Mouse (Mus musculus) c-Kit-positive CD71-negative TER-119-negative erythroid progenitor cells, embryonic 14.5 days (primary cell): ENCODE measurements around the gene Ern1.
A peak's percentile ranks its signal among the peaks of the same experiment; 100 is the strongest.
"Not testable (repeated sequence)": the region's sequence is repeated elsewhere in the genome, so short reads cannot be mapped to it uniquely, and the experiment has no call there.

Source experiments
- DNase-seq: peaks from one replicate; pipeline ENCODE4 v3.0.0-alpha.2; 2013; ENCODE audit warnings: low read depth

Gene Ern1

DNA sequence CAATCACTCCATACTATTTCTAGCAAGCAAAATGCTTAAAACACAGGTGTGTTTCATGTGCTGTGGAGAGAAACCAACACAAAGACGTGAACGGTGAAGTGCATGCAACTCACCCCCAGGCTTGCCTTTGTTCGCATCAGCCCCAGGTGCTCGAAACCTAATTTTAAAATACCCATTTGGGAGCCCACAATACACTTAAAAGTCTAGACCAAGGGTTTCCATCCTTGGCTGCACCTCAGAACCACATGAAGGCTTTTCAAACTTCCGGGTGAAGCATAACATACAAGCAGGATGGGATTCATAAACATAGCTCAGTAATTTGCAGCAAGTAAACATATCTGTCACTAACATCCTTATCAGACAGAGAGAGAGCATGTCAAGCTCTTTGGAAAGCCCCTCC is 57.3 kb downstream of the Ern1 start:
- DNase-seq = no peak

DNA sequence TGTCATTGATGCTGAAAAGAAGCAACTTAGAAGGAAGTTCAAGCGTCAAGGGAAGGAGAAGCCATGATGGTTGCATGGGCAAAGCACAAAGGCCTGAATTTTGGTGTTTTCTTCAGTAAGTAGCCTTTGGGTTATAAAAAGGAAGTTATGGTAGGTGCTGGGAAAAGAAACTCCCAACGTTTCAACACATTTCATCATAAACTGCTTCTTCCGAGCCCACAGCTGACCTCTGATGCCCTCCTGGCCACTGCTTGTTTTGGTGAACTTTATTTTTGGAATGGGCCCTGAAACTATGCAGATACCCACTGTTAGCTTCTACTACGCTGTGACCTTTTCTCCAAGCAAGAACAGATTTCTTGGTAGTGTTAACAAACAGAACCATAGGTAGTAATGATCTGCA is 58.0 kb downstream of the Ern1 start:
- no peak for DNase-seq

DNA sequence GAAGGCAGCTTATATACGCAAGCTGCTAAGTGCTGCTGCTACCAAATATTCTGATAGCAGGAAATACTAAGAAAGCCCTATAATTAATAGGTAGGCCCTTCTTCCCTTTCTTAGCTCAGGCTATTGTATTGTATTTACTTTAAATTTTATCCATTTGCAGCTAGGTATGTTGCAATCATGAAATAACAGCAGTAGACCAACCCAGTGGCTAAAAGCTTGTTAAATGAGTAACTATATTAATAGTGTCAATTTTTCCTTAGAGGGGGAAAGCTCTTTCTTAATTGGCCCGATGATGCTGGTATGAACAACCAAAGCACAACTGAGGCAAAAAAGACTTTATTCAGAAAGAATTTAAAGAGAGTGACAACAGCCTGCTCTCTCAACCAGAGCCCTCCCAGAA is 59.1 kb downstream of the Ern1 start:
- DNase-seq = no peak

DNA sequence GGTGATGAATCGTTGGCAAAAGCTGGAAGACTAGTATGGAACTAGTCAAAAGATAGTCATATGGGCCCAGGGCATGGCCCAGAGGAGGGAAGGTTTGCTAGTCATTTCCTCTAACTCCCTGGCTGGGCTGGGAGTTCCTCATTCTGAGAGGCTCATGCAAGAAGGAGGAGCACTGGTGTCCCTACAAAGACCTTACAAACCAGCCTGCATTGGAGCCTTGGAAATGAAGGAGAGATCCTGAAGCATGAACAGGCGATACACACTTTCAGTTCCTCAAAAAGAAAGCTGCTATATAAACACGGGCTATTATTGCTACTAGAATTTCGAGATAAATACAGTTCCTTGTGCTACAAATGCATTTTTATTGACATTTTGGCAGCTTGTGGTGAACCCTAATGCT is 59.5 kb downstream of the Ern1 start:
- DNase-seq = no peak

DNA sequence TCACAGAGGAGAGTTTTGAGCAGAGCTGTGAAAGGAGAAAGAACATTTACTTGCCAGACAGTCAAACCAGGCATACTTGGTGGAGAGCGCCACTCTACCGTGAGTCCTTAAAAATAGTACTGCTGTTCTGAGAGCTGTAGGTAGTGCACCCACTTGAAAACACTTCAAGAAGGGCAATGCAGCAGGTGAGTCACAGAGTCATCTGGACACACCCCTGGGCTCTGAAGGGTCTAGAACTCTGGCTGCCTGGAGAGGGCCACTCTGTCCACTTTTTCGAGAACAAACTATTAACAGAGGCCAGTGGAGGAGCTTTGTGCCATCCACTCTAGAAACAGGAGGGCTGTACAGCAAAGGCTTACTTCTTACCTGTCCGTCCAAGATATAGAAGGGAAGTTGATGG is 61.2 kb downstream of the Ern1 start:
- no peak for DNase-seq

DNA sequence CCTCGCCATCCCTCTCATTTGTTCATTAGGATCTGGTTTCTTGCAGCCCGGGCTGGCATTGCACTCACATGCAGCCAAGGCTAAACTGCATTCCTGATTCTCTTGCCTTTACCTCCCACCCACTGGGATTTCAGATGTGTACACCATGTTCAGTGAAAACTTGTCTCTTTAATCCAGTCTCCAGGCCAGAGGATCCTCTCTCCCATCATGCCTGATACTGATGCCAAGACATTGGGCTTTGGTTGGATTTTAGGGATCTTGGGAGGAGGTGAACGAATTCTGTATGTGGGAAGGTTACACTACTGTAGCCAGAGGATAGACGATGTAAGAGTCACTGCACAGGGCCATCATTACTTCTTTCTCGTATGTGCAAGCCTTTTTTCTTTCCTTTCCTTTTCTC is 62.5 kb downstream of the Ern1 start:
- DNase-seq = no peak

DNA sequence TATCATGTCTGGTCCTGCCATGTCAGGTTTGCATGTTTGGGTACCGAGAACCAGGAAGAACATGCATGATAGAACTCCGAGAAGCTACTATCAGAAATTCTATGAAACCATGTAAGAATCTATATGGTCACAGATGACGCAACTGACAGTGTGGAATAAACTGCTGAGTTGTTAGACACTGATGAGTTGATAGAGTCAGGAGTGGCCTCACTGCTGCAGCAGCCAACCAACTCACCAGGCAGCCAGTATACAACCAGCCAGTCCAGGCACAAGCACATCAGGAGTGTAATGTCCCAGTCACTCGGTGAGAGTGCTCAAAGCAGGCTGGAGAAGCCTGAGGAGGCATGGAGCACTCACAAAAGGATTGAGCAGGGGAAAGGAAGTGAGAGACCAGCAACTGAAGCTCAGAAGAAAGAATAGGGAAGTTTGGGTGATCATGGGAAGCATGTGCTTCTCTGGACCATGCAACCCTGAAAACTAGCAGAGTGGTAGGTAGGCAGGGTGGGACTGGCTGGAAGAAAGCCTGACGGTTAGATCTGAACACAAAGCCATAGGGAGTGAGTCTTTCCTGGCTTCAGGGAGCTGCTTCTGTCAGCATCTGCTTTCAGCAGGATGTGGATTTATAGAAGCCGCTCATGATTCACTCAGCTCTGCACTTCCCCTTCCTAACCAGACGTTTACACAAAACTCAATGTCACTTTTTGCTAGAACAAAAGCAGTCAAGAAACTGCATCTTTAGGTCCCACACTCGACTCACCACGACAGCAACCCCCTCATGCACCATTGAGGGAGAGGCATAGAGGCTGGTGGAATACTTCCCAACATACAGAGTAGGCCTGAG is 68.2 kb downstream of the Ern1 start:
- DNase-seq = no peak

DNA sequence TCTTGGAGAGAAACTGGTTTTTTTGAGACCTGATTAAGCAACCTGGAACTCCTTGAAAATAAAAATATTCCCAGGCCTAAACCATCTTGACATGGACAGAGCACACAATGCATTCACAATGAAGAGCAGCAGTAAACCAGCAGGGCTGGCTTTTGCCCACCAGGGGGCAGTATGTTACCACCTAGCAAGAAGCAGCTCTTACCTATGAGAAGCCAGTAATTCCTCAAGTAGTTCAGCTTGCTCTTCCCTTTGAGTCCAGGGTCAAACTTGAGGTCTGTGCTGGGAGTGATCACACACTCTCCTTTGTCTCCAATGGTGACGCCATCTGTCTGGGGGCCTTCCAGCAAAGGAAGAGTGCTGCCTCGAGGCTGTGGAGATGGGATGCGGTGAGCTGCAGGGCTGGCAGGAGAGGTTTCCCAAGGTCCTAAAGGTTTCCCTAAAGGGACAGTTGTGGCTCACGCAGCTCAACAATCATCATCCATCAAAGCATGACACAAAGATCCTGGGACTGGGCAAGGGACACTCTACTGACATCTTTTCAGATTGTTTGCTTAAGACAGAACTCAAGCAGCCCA is 68.9 kb downstream of the Ern1 start:
- peak; percentile 85 for DNase-seq

DNA sequence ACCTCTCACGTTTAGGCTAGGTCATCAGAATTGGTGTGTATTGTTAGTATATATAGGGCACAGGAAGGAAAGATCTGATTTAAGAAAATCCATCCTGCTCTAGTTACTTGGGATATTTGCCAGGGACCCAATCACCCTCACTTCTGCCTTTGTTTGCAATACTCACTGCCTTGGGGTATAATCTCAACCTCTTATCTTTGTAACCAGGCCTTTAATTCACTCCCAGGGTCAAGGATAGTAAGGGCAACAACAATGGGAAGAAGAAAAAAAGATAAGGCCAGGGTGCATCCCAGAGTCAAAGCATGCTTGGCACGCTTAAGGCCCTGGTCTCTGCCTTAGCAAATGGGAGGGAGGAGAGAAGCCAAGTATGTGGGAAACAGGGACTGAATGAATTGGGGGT is 69.8 kb downstream of the Ern1 start:
- no peak for DNase-seq

DNA sequence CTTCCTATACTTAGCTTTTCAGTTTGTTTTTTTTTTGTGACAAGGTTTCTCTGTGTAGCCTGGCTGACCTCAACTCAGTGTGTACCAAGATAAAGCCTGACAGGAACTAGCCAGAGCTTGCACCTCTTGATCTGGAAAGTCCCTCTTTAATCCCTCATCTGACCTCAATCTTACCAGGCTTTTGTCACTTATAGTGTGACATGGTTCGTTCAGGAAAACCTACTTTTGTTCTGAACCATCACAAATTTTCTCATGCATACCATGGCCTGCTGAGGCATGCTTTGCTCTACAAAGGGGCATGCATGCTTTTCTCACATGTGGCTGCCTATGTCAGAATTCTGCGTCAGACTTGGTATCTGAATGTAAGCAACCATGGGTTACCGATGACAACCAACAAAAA is 71.3 kb downstream of the Ern1 start:
- DNase-seq = no peak

DNA sequence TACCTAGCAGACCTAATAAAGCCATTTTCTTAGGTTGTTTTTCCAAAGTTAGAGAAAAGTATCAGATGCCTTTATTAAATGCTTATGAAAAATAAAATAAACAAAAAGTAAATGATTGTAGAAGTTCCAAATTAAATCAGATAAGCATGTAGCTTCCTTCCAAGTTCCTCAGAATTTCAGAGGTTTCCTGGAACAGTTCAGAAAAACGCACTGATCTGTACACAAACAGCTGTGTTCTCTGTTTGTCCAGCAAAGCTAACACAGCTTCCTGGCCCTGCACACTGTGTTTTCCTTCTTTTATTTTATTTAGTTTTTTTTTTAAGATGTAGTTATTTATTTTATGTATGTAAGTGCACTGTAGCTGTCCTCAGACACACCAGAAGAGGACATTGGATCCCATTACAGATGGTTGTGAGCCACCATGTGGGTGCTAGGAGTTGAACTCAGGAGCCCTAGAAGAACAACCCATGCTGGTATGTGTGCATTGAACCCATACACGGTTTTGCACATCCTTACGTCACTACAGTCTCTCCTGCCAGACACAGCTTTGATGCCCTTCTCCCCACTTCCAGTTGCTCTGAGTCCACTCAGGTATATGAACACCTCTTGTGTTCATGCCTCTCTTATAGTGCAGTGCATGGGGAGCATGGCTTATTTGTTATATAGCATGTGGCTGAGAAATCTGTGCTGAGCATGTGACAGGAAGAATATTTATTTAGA is 74.9 kb downstream of the Ern1 start:
- no peak for DNase-seq

DNA sequence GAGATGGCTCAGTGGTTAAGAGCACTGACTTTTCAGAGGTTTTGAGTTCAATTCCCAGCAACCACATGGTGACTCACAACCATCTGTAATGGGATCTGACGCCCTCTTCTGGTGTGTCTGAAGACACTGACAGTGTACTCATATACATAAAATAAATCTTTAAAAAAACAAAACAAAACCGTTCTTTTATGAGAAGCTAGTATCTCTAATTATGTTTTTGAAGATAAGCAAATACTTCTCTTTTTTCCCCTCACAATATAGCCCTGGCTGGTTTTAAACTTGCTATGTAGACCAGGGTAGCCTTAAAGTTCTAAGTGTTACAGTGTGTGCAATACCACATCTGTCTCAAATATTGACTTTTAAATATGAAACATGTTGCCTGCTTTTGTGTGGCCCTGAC is 76.5 kb downstream of the Ern1 start:
- no peak for DNase-seq

DNA sequence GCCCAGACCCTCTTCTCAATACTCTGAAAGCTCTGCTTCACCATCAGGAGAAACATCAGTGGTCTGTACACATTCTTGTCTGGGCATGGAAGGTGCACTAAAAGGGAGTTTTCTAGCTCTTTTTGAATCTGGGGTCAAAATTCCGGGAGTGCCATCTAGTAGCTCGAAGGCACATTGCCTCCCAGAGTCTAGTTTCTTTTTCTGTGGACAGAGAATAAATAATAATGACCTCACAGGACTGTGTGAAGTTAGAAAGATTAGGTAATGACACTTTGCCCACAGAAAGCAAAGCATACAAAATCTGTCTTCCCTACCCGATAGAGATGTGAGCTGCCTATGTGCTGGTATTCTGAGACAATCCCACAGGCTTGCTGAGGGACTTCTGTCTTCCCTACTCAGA is 77.1 kb downstream of the Ern1 start:
- no peak for DNase-seq

DNA sequence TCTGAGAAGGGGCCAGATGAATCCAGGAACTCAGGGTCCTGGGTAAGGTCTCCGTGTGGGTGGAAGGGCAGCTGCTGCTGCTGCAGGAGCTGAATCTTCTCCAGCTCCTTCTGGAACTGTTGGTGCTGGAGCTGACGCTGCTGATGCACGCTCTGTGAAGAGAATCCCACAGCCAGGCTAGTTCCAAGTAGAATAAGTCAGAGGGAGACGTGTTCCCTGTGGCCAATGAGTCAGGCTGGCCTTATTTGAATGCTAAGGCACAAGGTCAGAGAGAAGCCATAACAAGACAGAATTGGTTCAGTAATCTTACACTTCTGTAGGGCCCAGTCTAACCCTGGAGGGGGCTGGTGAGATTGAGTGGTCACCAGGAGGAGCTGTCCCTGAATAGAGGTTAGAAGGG is 77.6 kb downstream of the Ern1 start:
- no peak for DNase-seq

DNA sequence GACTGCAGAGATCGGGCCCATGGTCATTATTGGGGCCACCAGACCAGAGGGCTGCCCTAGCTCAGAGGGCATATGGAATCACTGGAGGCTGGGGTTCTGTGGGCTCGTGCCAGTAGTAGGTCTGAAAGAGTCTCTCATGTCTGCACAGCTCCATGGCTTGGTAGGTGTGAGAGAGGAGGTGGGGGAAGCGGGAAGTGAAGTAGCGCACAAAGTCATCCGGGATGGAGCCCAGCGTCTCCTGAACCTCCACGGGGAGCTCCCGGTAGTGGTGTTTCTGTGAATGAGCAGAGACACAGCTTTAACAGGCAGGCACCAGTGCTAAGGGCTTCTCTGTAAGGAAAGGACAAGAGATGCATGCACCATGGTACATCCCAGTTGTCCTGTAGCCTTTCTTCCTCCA is 89.2 kb downstream of the Ern1 start:
- DNase-seq = no peak

DNA sequence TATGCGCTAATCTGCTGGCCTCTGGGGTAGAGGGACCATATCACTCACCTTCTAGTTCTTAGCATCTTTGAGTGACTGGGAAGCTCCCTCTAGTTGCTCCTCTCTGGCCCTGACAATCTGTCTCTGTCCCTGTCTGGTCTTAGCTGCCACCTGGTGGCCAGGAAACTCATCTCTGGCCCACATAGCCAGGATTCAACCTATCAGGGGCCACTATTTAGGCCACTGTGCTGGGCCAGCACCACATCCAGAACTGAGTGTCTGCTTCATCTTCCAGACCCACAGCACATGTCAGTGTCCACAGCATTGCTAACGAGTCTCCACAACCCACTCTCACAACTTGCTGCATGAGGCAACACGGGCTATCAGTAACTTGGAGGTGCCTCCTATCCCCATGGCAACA is 90.0 kb downstream of the Ern1 start:
- no peak for DNase-seq

DNA sequence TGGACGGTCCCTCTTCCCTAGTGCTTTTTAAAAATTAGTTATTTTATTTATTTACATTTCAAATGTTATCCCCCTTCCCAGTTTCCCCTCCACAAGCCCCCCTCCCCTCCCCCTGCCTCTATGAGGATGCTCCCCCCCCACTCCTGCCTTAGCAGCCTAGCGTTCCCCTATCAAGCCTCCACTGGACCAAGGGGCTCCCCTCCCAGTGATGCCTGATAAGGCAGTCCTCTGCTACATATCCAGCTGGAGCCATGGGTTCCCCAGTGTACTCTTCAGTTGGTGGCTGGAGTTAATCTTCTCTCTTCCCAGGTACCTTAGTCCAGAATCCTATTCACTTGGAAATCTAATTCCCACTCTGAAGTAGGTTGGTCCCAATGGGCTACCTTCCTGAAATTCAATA is 93.6 kb downstream of the Ern1 start:
- DNase-seq = not testable (repeated sequence)

DNA sequence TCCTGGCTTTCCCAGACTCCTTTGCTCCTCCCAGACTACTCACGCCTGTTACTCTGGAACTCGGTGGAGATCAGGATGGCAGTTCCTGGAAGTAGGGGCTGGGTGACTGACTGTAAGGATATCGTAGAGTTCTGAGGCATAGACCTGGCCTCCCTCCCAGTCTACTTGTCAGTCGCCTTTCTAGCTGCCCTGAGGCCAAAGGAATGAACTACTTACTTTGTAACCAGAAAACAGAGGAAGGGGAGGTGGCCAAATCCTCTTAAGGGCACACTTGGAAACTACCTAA is 94.4 kb downstream of the Ern1 start:
- DNase-seq = no peak

DNA sequence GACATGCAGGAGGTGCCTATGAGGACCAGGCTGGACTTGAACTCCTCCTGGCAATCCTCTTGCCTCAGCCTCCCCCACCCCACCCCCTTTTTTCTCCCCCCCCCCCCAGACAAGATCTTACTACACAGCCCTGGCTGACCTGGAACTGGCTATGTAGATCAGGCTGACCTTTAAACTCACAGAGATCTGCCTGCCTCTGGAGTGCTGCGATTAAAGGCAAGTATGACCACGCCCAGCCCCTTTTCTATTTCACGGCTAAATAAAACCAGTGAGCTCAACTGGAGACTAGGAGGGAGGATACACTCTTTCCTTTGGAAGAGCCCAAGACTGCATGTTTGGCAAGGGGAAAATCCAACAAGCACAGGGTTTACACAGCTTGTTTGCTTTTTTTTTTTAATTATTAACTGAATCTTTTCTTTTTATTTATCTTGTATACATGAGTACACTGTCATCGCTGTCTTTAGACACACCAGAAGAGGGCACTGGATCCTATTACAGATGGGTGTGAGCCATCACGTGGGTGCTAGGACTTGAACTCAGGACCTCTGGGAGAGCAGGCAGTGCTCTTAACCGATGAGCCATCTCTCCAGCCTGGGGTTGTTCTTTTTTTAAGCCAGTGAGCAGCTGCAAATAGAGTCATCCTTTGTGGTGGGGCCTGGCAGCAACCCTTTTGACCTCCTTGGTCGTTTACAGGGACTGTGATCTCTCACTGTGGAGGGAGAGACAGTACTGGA is 94.9 kb downstream of the Ern1 start:
- DNase-seq = no peak

DNA sequence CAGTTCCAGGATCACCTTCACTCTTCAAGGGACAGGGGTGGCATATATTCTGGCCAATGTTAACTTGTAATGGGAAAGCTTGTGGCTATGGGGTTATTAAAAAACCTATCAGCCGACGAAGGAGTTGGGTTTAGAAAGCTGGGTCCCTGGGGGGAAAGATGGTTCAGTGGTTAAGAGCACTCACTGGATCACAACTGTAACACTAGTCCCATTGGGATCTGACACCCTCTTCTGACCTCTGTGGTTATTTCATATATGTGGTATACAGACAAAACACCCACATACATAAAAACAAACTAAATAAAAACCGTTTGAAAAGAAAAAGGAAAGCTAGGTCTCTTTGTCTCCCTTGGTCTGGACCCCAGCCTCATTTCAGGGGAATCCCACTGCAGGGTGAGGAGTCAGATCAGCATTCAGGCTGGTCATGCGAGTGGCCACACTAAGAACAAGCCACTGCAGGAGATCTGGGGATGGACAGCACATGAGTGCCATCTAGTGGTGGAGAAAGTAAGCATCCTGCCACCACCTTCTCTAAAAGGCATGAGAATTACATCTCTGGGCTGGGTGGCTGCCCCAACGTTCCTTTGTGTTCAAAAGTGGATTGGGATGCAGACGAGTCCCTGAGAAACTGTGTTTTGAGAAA is 96.0 kb downstream of the Ern1 start:
- DNase-seq = peak; percentile 78

DNA sequence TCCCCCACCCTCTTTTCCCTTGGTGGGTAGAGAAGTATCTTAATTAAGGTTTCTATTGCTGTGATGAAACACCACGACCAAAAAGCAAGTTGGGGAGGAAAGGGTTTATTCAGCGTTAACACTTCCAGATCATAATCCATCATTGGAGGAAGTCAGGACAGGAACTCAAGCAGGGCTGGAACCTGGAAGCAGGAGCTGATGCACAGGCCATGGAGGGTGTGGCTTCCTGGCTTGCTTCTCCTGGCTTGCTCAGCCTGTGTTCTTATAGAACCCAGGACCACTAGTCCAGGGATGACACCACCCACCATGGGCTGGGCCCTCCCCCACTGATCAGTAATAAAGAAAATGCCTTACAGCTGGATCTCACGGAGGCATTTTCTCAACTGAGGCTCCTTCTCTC is 96.9 kb downstream of the Ern1 start:
- no peak for DNase-seq

DNA sequence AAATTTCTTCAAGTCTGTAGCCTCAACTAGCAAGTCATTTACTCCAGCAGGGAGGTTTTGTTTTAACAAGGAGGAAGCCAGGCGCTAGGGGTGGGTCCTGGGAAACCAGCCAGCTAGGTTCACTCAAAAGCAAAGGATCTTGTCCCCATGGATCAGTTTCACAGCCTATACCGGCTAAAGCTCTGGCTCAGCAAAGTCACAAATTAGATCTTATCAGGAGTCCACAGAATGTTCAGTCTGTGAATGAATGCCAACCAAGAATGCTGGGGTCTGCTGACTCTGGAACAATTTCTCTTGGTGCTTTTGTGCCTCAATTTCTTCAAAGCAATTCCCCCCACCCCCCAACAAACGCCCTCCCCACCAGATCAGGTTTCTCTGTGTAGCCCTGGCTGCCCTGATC is 98.0 kb downstream of the Ern1 start:
- no peak for DNase-seq
